Mouse (Mus musculus) heart, embryonic 11.5 days (tissue): Measurements from ENCODE around the gene Ckap4. TPM values are rescaled to one million over a fixed set of nuclear protein-coding genes. Genes with fewer than 3 reads are reported as not detected.
A peak's percentile ranks its signal among the peaks of the same experiment; 100 is the strongest.

Experiments
- ATAC-seq: fragments of 200-750 bp; cut with Nextera tagmentation; replicated peaks from 2 replicates; pipeline ENCODE4 v1.8.0; 2017; ENCODE audit warnings: moderate library complexity; ENCODE audit not compliant: insufficient number of reproducible peaks, low FRiP score, low TSS enrichment
- H3K27ac ChIP-seq: fragments of 300-500 bp; sonication (generic); 2 replicates; pipeline ENCODE4 v1.5.1; 2014; ENCODE audit warnings: mild to moderate bottlenecking, low read depth, low read length
- H3K27me3 ChIP-seq: fragments of 300-500 bp; sonication (generic); 2 replicates; pipeline ENCODE4 v1.6.1; 2014; ENCODE audit warnings: mild to moderate bottlenecking, low read length, mixed read lengths; ENCODE audit not compliant: control insufficient read depth, insufficient read depth
- H3K36me3 ChIP-seq: fragments of 300-500 bp; sonication (generic); 2 replicates; pipeline ENCODE4 v1.6.1; 2014; ENCODE audit warnings: mild to moderate bottlenecking, low read length, moderate library complexity, mixed read lengths; ENCODE audit not compliant: control insufficient read depth, insufficient read depth
- H3K4me1 ChIP-seq: fragments of 300-500 bp; sonication (generic); 2 replicates; pipeline ENCODE4 v1.6.1; 2014; ENCODE audit warnings: low read length; ENCODE audit not compliant: control insufficient read depth, insufficient read depth
- H3K4me2 ChIP-seq: fragments of 300-500 bp; sonication (generic); 2 replicates; pipeline ENCODE4 v1.6.1; 2014; ENCODE audit warnings: mild to moderate bottlenecking, moderate library complexity
- H3K4me3 ChIP-seq: fragments of 300-500 bp; sonication (generic); 2 replicates; pipeline ENCODE4 v1.5.1; 2014; ENCODE audit warnings: low read depth, low read length
- H3K9ac ChIP-seq: fragments of 300-500 bp; sonication (generic); 2 replicates; pipeline ENCODE4 v1.6.1; 2014; ENCODE audit warnings: mild to moderate bottlenecking, low read depth, low read length, moderate library complexity
- H3K9me3 ChIP-seq: fragments of 300-500 bp; sonication (generic); replicated peaks from 2 replicates; pipeline ENCODE4 v1.6.1; 2016; ENCODE audit warnings: low read length; ENCODE audit not compliant: control insufficient read depth
- WGBS: fragments of 180-500 bp; shearing (Covaris S2); extraction: QIAGEN DNeasy Blood & Tissue Kit; methylation state at CpG from one replicate; pipeline ENCODE4 v1.1.7; 2014; ENCODE audit not compliant: insufficient replicate concordance; 5-methylcytosine and 5-hydroxymethylcytosine counted together
- polyA plus RNA-seq: library from polyadenylated mRNA; unstranded; fragments of >200 nt; fragmentation: Nextera tagmentation; extraction: Ambion mirVana; gene quantifications from 2 replicates; pipeline ENCODE4 v1.2.1, GENCODE M21; 2014

Gene Ckap4
- polyA plus RNA-seq, 1 experiment from 2014 or later: 103 TPM

GRCm38 (mm10) chr10:84535859-84536258 lies 2.0 kb upstream of the Ckap4 start:
- WGBS: 35% methylated on average over 4 of the region's 4 CpGs
- Histone ChIP-seq H3K9ac (no peak overlapping the region), H3K4me3 (no peak overlapping the region), H3K4me2 (no peak overlapping the region), H3K9me3 (no peaks in the 10 kb centered on the region), H3K27me3 (no peaks in the 10 kb centered on the region), H3K4me1 (peaks cover 20% of the 10 kb centered on the region), H3K36me3 (no peaks in the 10 kb centered on the region), H3K27ac (no peak overlapping the region)
- no peak for ATAC-seq

- no peak for ATAC-seq
- WGBS: 78% methylated on average over 5 of the region's 5 CpGs
- Histone ChIP-seq H3K27ac (no peak overlapping the region), H3K4me2 (no peak overlapping the region), H3K27me3 (no peaks in the 10 kb centered on the region), H3K4me3 (no peak overlapping the region), H3K4me1 (peaks cover 25% of the 10 kb centered on the region), H3K9ac (no peak overlapping the region), H3K36me3 (no peaks in the 10 kb centered on the region), H3K9me3 (no peaks in the 10 kb centered on the region)
Measured at GRCm38 (mm10) chr10:84535458-84535857, 1.6 kb upstream of the Ckap4 start.

- Histone ChIP-seq H3K4me3 (peak overlapping the region; percentile 88), H3K4me1 (peaks cover 29% of the 10 kb centered on the region), H3K9me3 (no peaks in the 10 kb centered on the region), H3K4me2 (peak overlapping the region; percentile 76), H3K27me3 (no peaks in the 10 kb centered on the region), H3K27ac (peak overlapping the region; percentile 93), H3K36me3 (peaks cover under 1% of the 10 kb centered on the region; the same call in 1 of the 2 replicates), H3K9ac (peak overlapping the region; percentile 97)
- peak; percentile 22; the same call in 1 of the 2 replicates for ATAC-seq
- under 1% methylated on average over 72 of the region's 72 CpGs for WGBS
Measured at GRCm38 (mm10) chr10:84532911-84533882, 665 bp downstream of the Ckap4 start.

- Histone ChIP-seq H3K27ac (peak overlapping the region; percentile 62; the same call in 1 of the 2 replicates), H3K9ac (peak overlapping the region; percentile 97), H3K36me3 (peaks cover 9% of the 10 kb centered on the region), H3K27me3 (no peaks in the 10 kb centered on the region), H3K9me3 (no peaks in the 10 kb centered on the region), H3K4me2 (peak overlapping the region; percentile 76), H3K4me1 (peaks cover 29% of the 10 kb centered on the region), H3K4me3 (peak overlapping the region; percentile 88)
- ATAC-seq: no peak
- 54% methylated on average over 16 of the region's 16 CpGs for WGBS
Measured at GRCm38 (mm10) chr10:84532191-84532889, 1.5 kb downstream of the Ckap4 start.

GRCm38 (mm10) chr10:84531576-84531975 lies 2.3 kb downstream of the Ckap4 start:
- Histone ChIP-seq H3K27ac (no peak overlapping the region), H3K9me3 (no peaks in the 10 kb centered on the region), H3K9ac (peak overlapping the region; percentile 97; the same call in 1 of the 2 replicates), H3K4me2 (peak overlapping the region; percentile 76), H3K4me3 (peak overlapping the region; percentile 88; the same call in 1 of the 2 replicates), H3K4me1 (peaks cover 29% of the 10 kb centered on the region), H3K36me3 (peaks cover 11% of the 10 kb centered on the region), H3K27me3 (no peaks in the 10 kb centered on the region)
- ATAC-seq: no peak
- WGBS: 85% methylated on average over 4 of the region's 4 CpGs

GRCm38 (mm10) chr10:84530388-84530787 lies 3.5 kb downstream of the Ckap4 start:
- Histone ChIP-seq H3K4me2 (peak overlapping the region; percentile 76), H3K9ac (no peak overlapping the region), H3K4me1 (peaks cover 29% of the 10 kb centered on the region), H3K36me3 (peaks cover 17% of the 10 kb centered on the region), H3K27me3 (no peaks in the 10 kb centered on the region), H3K27ac (0 out of 2 replicates have a peak overlapping the region, but pooled peaks have one; percentile 1), H3K9me3 (no peaks in the 10 kb centered on the region), H3K4me3 (peak overlapping the region; percentile 1)
- ATAC-seq: no peak
- 52% methylated on average over 8 of the region's 8 CpGs for WGBS

GRCm38 (mm10) chr10:84527631-84528030 lies 6.2 kb downstream of the Ckap4 start:
- no peak overlapping the region for H3K9ac ChIP-seq
- 76% methylated on average over 12 of the region's 12 CpGs for WGBS
- peaks cover 26% of the 10 kb centered on the region for H3K4me1 ChIP-seq
- H3K4me2 ChIP-seq: no peak overlapping the region
- H3K27ac ChIP-seq: no peak overlapping the region
- no peaks in the 10 kb centered on the region for H3K9me3 ChIP-seq
- H3K36me3 ChIP-seq: peaks cover 22% of the 10 kb centered on the region
- no peak for ATAC-seq
- no peak overlapping the region for H3K4me3 ChIP-seq
- H3K27me3 ChIP-seq: no peaks in the 10 kb centered on the region

- H3K4me3 ChIP-seq: no peak overlapping the region
- H3K36me3 ChIP-seq: peaks cover 22% of the 10 kb centered on the region
- H3K9me3 ChIP-seq: no peaks in the 10 kb centered on the region
- peaks cover 21% of the 10 kb centered on the region for H3K4me1 ChIP-seq
- no peak overlapping the region for H3K9ac ChIP-seq
- H3K27ac ChIP-seq: no peak overlapping the region
- H3K4me2 ChIP-seq: no peak overlapping the region
- 81% methylated on average over 5 of the region's 5 CpGs for WGBS
- no peaks in the 10 kb centered on the region for H3K27me3 ChIP-seq
- ATAC-seq: no peak
Measured at GRCm38 (mm10) chr10:84527070-84527469, 6.8 kb downstream of the Ckap4 start.
